In the genomic region with DNA sequence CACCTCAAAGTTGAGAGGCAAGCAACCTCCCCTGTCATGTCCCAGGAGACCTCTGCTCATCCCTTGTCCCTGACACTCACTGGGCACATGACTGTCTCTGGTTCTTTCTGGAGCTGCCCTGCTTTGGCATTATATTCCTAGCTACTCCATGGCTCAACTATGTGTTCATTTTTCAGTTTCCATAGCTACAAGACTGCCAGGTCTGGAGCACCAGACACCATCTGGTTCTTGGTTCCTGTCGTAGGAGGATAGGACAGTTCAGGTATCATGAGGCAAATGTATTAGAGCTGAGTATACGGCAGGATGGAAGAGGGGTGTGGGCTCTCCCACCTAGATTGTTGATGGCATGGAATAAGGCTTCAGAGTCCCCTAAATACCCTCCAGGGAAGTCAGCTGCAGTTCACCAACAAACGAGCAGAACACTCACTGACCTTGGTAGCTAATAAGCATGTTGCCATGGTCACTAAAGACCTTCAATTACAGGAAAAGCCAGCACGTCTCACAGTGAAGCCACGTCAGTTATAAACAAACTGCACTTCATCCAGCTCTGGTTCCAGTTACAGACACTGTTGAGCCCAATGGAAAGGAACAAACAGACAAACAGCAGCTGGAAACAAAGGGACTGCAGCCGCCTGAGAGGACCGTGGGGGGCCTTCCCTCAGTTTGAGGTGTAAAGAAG, we compare ENCODE assay signal across 9 mouse cellular contexts.
DNase-seq lines count a peak whose midpoint lies in the region; ATAC-seq lines count a peak whose summit lies in the region.
"Had no signal": no experiment of that assay in that cellular context is flagged by ENCODE, and none has a peak within 500 bp of the region (broad histone marks: within the 10 kb centered on the region; RNA-seq: fewer than 3 reads in every experiment).

No protein-coding gene starts in this region.

- no peak overlapping the region for H3K27ac ChIP-seq in kidney, embryonic 15.5 days
- peak overlapping the region; percentile 74 for H3K27ac ChIP-seq in hindbrain, embryonic 10.5 days
- peak overlapping the region; percentile 30 for H3K27ac ChIP-seq in neural tube, embryonic 13.5 days (replicated peaks)
- H3K27ac ChIP-seq: heart, embryonic 15.5 days had no signal

- no peak overlapping the region for H3K9ac ChIP-seq in kidney, embryonic 15.5 days
- no peak overlapping the region; the same call in 1 of the 2 replicates for H3K9ac ChIP-seq in neural tube, embryonic 13.5 days
- H3K9ac ChIP-seq: heart, embryonic 15.5 days had no signal

- 19% methylated on average over 7 of the region's 7 CpGs for WGBS in kidney, embryonic 15.5 days
- WGBS in hindbrain, embryonic 10.5 days, result 18% methylated on average over 7 of the region's 7 CpGs
- WGBS in neural tube, embryonic 13.5 days, result 9% methylated on average over 7 of the region's 7 CpGs

- H3K4me2 ChIP-seq in kidney, embryonic 15.5 days, result no peak overlapping the region
- no peak overlapping the region for H3K4me2 ChIP-seq in neural tube, embryonic 13.5 days
- H3K4me2 ChIP-seq: heart, embryonic 15.5 days had no signal

- no peaks in the 10 kb centered on the region for H3K36me3 ChIP-seq in kidney, embryonic 15.5 days
- H3K36me3 ChIP-seq in hindbrain, embryonic 10.5 days, result no peaks in the 10 kb centered on the region
- H3K36me3 ChIP-seq in neural tube, embryonic 13.5 days, result no peaks in the 10 kb centered on the region
- H3K36me3 ChIP-seq: heart, embryonic 15.5 days had no signal

- H3K4me1 ChIP-seq in kidney, embryonic 15.5 days, result peaks cover 9% of the 10 kb centered on the region; the same call in 1 of the 2 replicates
- H3K4me1 ChIP-seq in hindbrain, embryonic 10.5 days (replicated peaks), result peaks cover 21% of the 10 kb centered on the region
- peaks cover 16% of the 10 kb centered on the region for H3K4me1 ChIP-seq in neural tube, embryonic 13.5 days (replicated peaks)
- H3K4me1 ChIP-seq: heart, embryonic 15.5 days had no signal

- H3K4me3 ChIP-seq in kidney, embryonic 15.5 days (replicated peaks), result no peak overlapping the region
- H3K4me3 ChIP-seq in hindbrain, embryonic 10.5 days, result no peak overlapping the region
- H3K4me3 ChIP-seq in neural tube, embryonic 13.5 days, result no peak overlapping the region
- H3K4me3 ChIP-seq: heart, embryonic 15.5 days had no signal

- DNase-seq in kidney, adult 8-10 months, result no peak
- DNase-seq in adrenal gland, postnatal 10 days, result peak; percentile 13
- DNase-seq in hindbrain, embryonic 10.5 days (ENCODE audit: low spot score), result peak; percentile 20
- no peak for DNase-seq in thymus, postnatal 14 days
- no peak for DNase-seq in spleen, postnatal 36 days (ENCODE audit: low spot score in 2 of 2)
- DNase-seq in lung, postnatal 25 days (ENCODE audit: low spot score), result no peak

- ATAC-seq in kidney, embryonic 15.5 days (replicated peaks; ENCODE audit: low FRiP score), result 0 out of 2 replicates have a peak, but pooled peaks have one; percentile 46
- peak; percentile 69 for ATAC-seq in neural tube, embryonic 13.5 days (ENCODE audit: low read depth)

- H3K27me3 ChIP-seq in kidney, embryonic 15.5 days, result no peaks in the 10 kb centered on the region
- H3K27me3 ChIP-seq in hindbrain, embryonic 10.5 days (ENCODE audit: insufficient read depth, poor library complexity, severe bottlenecking), result no peaks in the 10 kb centered on the region
- H3K27me3 ChIP-seq in neural tube, embryonic 13.5 days, result no peaks in the 10 kb centered on the region
- H3K27me3 ChIP-seq: heart, embryonic 15.5 days had no signal

- H3K9me3 ChIP-seq in kidney, embryonic 15.5 days (replicated peaks), result no peaks in the 10 kb centered on the region
- no peaks in the 10 kb centered on the region for H3K9me3 ChIP-seq in hindbrain, embryonic 10.5 days
- no peaks in the 10 kb centered on the region for H3K9me3 ChIP-seq in neural tube, embryonic 13.5 days
- H3K9me3 ChIP-seq: heart, embryonic 15.5 days had no signal

Comparison
In these comparisons a context has a peak if more than half of its experiments do, and no peak if none do; other contexts are left out.
1. DNase-seq: peak in adrenal gland, postnatal 10 days (single experiment) and hindbrain, embryonic 10.5 days (single experiment); none in kidney, adult 8-10 months (0 of 2), thymus, postnatal 14 days (single experiment), spleen, postnatal 36 days (0 of 2) and lung, postnatal 25 days (single experiment).